Mouse (Mus musculus) large intestine, adult 2 months (tissue): ENCODE data around the gene Olfr1469. TPM values are rescaled to one million over a fixed set of nuclear protein-coding genes. Genes with fewer than 3 reads are reported as not detected.
"Not testable (repeated sequence)": the region's sequence is repeated elsewhere in the genome, so short reads cannot be mapped to it uniquely, and the experiment has no call there.

ENCODE experiments used
- DNase-seq: peaks from one replicate; pipeline ENCODE4 v3.0.0-alpha.2; 2012; ENCODE audit warnings: low read depth, low spot score
- WGBS: fragments of 180-500 bp; shearing (Covaris S2); methylation state at CpG from one replicate; pipeline ENCODE4 v1.1.7; 2018; 5-methylcytosine and 5-hydroxymethylcytosine counted together
- polyA plus RNA-seq: library from polyadenylated mRNA; depleted of rRNA; stranded (reverse); fragments of >200 nt; gene quantifications from 2 replicates; pipeline ENCODE4 v1.2.3, GENCODE M21; 2012; rRNA removed

Gene Olfr1469
- polyA plus RNA-seq: not detected in 2 replicates

- no peak for DNase-seq
- 69% methylated on average over 2 of the region's 2 CpGs for WGBS
These were observed at the start of gene Olfr1469 for GRCm38 (mm10) chr19:13407549-13407948. Olfr1469 (plus strand) TSS chr19:13407849.

GRCm38 (mm10) chr19:13361936-13362335, 45.7 kb upstream of the Olfr1469 start, which contains the start of gene Olfr1467:
Olfr1467 (plus strand) TSS chr19:13362236.
- no peak for DNase-seq
- WGBS: 58% methylated on average over 2 of the region's 2 CpGs

- 55% methylated on average over 2 of the region's 2 CpGs for WGBS
- DNase-seq: not testable (repeated sequence)
These were observed 35.5 kb downstream of the Olfr1469 start, which contains the start of gene Olfr1471 for GRCm38 (mm10) chr19:13443109-13443508. Olfr1471 (plus strand) TSS chr19:13443409.

- no peak for DNase-seq
- WGBS: 74% methylated on average over 1 of the region's 1 CpGs
These were observed 48.3 kb downstream of the Olfr1469 start, which contains the start of gene Olfr1472 for GRCm38 (mm10) chr19:13455986-13456385. Olfr1472 (minus strand) TSS chr19:13456086.

Other genes with a start within 250 kb of the Olfr1469 start
- not detected in 2 replicates for gene Olfr1461, start 244.8 kb upstream of the Olfr1469 start, polyA plus RNA-seq
- not detected in 2 replicates for gene Olfr1462, start 222.1 kb upstream of the Olfr1469 start, polyA plus RNA-seq
- not detected in 2 replicates for gene Olfr1463, start 176.5 kb upstream of the Olfr1469 start, polyA plus RNA-seq
- gene Olfr1465, start 92.3 kb upstream of the Olfr1469 start, polyA plus RNA-seq: not detected in 2 replicates
- not detected in 2 replicates for gene Olfr1466, start 69.0 kb upstream of the Olfr1469 start, polyA plus RNA-seq
- not detected in 2 replicates for gene Olfr1467, start 45.6 kb upstream of the Olfr1469 start, polyA plus RNA-seq
- not detected in 2 replicates for gene Olfr1471, start 35.6 kb downstream of the Olfr1469 start, polyA plus RNA-seq
- not detected in 2 replicates for gene Olfr1472, start 48.2 kb downstream of the Olfr1469 start, polyA plus RNA-seq
- gene Olfr1474, start 61.7 kb downstream of the Olfr1469 start, polyA plus RNA-seq: not detected in 2 replicates
- not detected in 2 replicates for gene Olfr1475, start 72.3 kb downstream of the Olfr1469 start, polyA plus RNA-seq
- not detected in 2 replicates for gene Olfr1477, start 92.7 kb downstream of the Olfr1469 start, polyA plus RNA-seq
- not detected in 2 replicates for gene Olfr1480, start 120.1 kb downstream of the Olfr1469 start, polyA plus RNA-seq
- not detected in 2 replicates for gene Olfr1484, start 175.7 kb downstream of the Olfr1469 start, polyA plus RNA-seq
- gene Olfr1487, start 209.5 kb downstream of the Olfr1469 start, polyA plus RNA-seq: not detected in 2 replicates
- not detected in 2 replicates for gene Olfr1489, start 223.8 kb downstream of the Olfr1469 start, polyA plus RNA-seq
- gene Olfr1490, start 243.2 kb downstream of the Olfr1469 start, polyA plus RNA-seq: not detected in 2 replicates